Mouse (Mus musculus) midbrain, embryonic 15.5 days (tissue): ENCODE results near the gene Npy4r. TPM values are rescaled to one million over a fixed set of nuclear protein-coding genes. Genes with fewer than 3 reads are reported as not detected.

Experiments
- ATAC-seq: fragments of 200-750 bp; cut with Nextera tagmentation; replicated peaks from 2 replicates; pipeline ENCODE4 v1.8.0; 2017; ENCODE audit warnings: moderate TSS enrichment
- H3K27ac ChIP-seq: fragments of 300-500 bp; sonication (generic); 2 replicates; pipeline ENCODE4 v1.5.1; 2015; ENCODE audit warnings: mild to moderate bottlenecking, inconsistent platforms
- H3K27me3 ChIP-seq: fragments of 300-500 bp; sonication (generic); replicated peaks from 2 replicates; pipeline ENCODE4 v1.6.1; 2015; ENCODE audit warnings: inconsistent platforms
- H3K36me3 ChIP-seq: fragments of 300-500 bp; sonication (generic); replicated peaks from 2 replicates; pipeline ENCODE4 v1.6.1; 2015; ENCODE audit warnings: inconsistent platforms
- H3K4me1 ChIP-seq: fragments of 300-500 bp; sonication (generic); 2 replicates; pipeline ENCODE4 v1.6.1; 2015; ENCODE audit warnings: inconsistent platforms
- H3K4me2 ChIP-seq: fragments of 300-500 bp; sonication (generic); 2 replicates; pipeline ENCODE4 v1.6.1; 2015; ENCODE audit warnings: inconsistent platforms, mild to moderate bottlenecking, moderate library complexity
- H3K4me3 ChIP-seq: fragments of 300-500 bp; sonication (generic); 2 replicates; pipeline ENCODE4 v1.5.1; 2015; ENCODE audit warnings: mild to moderate bottlenecking, inconsistent platforms
- H3K9ac ChIP-seq: fragments of 300-500 bp; sonication (generic); 2 replicates; pipeline ENCODE4 v1.6.1; 2015; ENCODE audit warnings: mild to moderate bottlenecking, inconsistent platforms
- H3K9me3 ChIP-seq: fragments of 300-500 bp; sonication (generic); 2 replicates; pipeline ENCODE4 v1.6.1; 2016; ENCODE audit warnings: inconsistent platforms
- WGBS: fragments of 180-500 bp; shearing (Covaris S2); methylation state at CpG from one replicate; pipeline ENCODE4 v1.1.7; 2015; ENCODE audit warnings: mixed read lengths; 5-methylcytosine and 5-hydroxymethylcytosine counted together
- polyA plus RNA-seq: library from polyadenylated mRNA; unstranded; fragments of >200 nt; fragmentation: Nextera tagmentation; extraction: Ambion mirVana; gene quantifications from 2 replicates; pipeline ENCODE4 v1.2.1, GENCODE M21; 2015

Npy4r gene
- polyA plus RNA-seq, 1 experiment from 2014 or later = 0.17 TPM

DNA sequence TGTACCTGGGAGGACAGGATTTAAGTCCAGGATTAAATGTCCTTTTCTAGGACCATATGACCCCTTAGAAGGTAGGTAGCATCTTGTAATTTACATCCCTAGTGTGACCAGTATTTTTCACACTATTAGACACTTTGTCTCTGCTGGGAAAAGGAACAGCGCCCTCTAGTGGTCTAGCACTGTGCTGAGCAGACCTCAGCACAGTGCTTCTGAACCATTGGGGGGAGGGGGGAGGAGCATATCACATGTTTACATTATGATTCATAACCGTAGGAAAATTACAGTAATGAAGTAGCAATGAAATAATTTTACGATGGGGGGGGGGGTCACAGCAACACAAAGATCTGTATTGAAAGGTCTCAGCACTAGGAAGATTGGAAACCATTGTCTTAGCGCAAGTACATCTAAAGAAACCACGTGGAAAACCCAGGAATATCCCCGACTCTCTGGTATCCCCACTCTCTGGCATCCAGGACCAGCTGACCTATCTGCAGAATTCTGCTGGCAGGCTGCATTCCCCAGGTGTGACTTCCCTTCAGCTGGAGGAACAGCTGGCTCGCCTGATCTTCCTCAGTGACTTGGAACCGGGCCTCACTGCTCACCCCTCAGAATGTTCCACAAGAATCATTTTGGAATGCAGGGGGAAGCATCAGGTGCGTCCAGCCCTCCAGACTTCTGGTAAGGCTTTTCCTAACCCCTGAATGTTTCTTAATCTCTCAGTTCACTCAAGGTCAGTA is 2.5 kb upstream of the Npy4r start:
- no peaks in the 10 kb centered on the region; the same call in 1 of the 2 replicates for H3K27me3 ChIP-seq
- no peaks in the 10 kb centered on the region for H3K36me3 ChIP-seq
- 60% methylated on average over 9 of the region's 9 CpGs for WGBS
- ATAC-seq = peak; percentile 80; the same call in 1 of the 2 replicates
- no peaks in the 10 kb centered on the region for H3K9me3 ChIP-seq
- no peak overlapping the region for H3K4me2 ChIP-seq
- H3K27ac ChIP-seq = no peak overlapping the region
- no peak overlapping the region for H3K9ac ChIP-seq
- no peak overlapping the region for H3K4me3 ChIP-seq
- no peaks in the 10 kb centered on the region for H3K4me1 ChIP-seq

DNA sequence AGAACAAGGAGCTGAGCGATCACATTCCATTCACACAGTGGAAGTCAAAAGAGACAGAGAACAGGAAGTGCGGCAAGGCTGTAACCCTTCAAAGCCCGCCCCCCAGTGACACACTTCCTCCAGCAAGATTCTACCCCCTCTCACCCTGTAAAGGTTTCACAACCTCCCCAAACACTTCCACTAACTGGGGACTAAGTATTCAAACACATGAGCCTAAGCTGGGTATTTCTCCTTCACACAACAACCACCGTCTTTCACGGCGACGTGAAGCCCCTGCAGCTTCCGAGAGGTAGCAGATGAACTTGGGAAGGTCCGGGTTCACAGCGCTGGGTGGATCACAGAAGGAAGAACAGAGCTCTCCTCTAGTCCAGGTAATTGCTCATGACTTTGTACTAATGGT is 9.4 kb downstream of the Npy4r start:
- H3K9ac ChIP-seq = no peak overlapping the region
- no peak overlapping the region for H3K4me2 ChIP-seq
- no peaks in the 10 kb centered on the region for H3K4me1 ChIP-seq
- no peaks in the 10 kb centered on the region for H3K27me3 ChIP-seq
- no peak overlapping the region for H3K27ac ChIP-seq
- no peak overlapping the region for H3K4me3 ChIP-seq
- WGBS = 92% methylated on average over 10 of the region's 10 CpGs
- no peak for ATAC-seq
- no peaks in the 10 kb centered on the region for H3K36me3 ChIP-seq
- no peaks in the 10 kb centered on the region for H3K9me3 ChIP-seq

DNA sequence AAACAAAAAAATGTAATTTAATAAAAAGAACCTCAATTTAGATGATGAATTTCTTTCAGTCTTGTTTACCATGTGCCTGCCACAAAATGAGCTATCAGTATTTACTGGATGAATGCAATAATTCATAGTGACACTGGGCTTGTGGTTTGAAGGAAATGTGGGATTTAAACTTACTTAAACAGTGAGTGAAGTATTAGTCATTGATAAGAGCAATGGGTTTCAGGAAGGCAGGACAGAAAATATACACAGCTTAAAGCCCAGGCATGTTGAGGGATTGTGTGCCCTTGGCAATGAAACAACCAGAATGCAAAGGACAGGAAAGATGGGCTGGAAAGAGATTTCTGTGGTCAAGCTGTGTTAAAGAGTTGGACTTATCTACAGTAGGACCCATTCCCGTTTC is 10.0 kb downstream of the Npy4r start:
- 94% methylated on average over 1 of the region's 1 CpGs for WGBS
- H3K9me3 ChIP-seq = no peaks in the 10 kb centered on the region
- no peak overlapping the region for H3K4me2 ChIP-seq
- no peak overlapping the region for H3K9ac ChIP-seq
- no peaks in the 10 kb centered on the region for H3K4me1 ChIP-seq
- no peak for ATAC-seq
- H3K27ac ChIP-seq = no peak overlapping the region
- H3K36me3 ChIP-seq = no peaks in the 10 kb centered on the region
- no peaks in the 10 kb centered on the region for H3K27me3 ChIP-seq
- no peak overlapping the region for H3K4me3 ChIP-seq

DNA sequence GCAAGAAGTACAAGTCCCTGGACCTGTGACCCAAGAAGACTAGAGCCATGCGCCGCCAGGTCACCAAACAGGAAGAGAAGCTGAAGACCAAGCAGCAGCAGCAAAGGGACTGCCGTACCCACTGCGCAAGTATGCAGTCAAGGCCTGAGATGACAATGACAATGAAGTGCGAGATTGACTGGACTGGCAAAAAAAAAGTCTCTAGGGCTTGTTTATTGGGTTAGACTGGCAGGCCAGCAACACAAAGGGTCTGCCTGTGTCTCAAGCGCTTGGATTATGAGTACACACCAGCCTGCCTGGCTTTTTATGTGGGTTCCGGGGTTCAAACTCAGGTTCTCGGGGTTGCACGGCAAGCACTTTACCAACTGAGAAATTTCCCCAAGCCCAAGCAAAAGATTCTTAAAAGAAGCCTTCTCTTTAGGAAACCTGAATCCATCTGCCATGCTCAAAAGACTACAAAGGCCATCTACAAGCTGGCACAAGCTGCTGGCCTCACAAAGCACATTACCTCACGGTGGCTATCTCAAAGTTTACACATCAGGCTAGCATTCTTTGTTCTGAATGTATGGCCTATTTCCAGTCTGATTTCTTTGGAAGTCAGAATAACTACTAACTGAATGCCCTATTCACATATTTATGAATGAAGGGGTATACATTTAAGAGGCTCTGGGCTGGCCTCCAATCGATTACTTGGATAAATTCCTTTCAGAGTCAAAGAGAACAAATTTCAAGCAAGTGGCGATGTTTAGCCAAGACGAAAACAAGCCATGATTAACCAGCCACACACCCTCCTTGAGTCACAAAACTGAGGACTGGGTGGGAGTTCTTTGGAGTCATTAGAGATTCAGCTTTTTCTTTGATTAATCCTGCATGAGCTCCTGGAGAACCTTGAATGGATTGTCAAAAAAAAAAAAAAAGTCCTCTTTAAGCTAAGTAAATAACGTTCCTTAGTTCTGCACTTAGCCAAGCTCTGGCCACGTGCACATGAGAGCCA is 12.3 kb downstream of the Npy4r start:
- 67% methylated on average over 15 of the region's 15 CpGs for WGBS
- Histone ChIP-seq H3K27me3 (no peaks in the 10 kb centered on the region), H3K4me1 (no peaks in the 10 kb centered on the region), H3K27ac (no peak overlapping the region), H3K4me2 (no peak overlapping the region), H3K4me3 (no peak overlapping the region), H3K36me3 (no peaks in the 10 kb centered on the region), H3K9me3 (no peaks in the 10 kb centered on the region), H3K9ac (no peak overlapping the region)
- ATAC-seq = no peak

DNA sequence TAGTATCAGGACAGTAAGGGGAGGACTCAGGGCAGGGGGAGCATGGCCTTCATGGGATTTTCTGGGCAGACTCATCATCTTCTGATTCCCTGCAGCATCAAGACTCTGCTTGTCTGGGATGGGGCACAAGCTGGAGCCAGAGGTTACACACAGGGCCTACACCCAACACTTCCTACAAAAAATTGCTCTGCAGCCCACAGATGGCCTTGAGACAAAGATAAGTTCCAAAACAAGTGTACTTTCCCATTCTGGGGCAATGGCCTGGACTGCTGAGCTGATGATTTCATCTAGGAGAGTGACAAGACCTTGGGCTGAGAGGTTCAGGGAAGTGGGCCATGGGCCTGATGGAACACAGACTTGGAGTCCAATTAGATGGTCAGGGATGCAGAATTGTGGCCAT is 16.9 kb downstream of the Npy4r start:
- ATAC-seq = no peak
- Histone ChIP-seq H3K9me3 (no peaks in the 10 kb centered on the region), H3K27me3 (no peaks in the 10 kb centered on the region), H3K4me3 (no peak overlapping the region), H3K4me2 (no peak overlapping the region), H3K9ac (no peak overlapping the region), H3K36me3 (no peaks in the 10 kb centered on the region), H3K4me1 (no peaks in the 10 kb centered on the region), H3K27ac (no peak overlapping the region)

DNA sequence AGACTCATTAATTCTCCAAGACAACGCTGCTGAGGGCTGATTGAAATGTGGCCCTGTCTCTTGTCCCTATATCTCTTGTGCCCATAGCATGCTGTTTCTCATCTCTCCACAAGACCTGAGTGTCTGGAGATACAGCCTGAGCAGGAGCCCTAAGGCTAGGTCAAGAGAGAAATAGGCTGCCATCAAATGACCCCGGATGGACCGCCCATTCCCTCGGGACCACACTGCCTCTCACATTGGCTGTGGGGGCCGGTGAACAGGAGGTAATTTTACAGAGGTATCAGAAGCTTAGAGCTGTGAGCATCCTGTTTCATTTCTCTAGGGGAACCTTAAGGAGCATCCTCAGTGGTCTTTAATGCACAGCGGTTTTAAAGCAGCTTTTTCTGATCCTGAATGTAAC is 21.1 kb downstream of the Npy4r start:
- Histone ChIP-seq H3K4me3 (no peak overlapping the region), H3K27ac (no peak overlapping the region), H3K9me3 (no peaks in the 10 kb centered on the region), H3K27me3 (no peaks in the 10 kb centered on the region), H3K36me3 (no peaks in the 10 kb centered on the region), H3K4me2 (no peak overlapping the region), H3K4me1 (no peaks in the 10 kb centered on the region), H3K9ac (no peak overlapping the region)
- ATAC-seq = no peak
- WGBS = 67% methylated on average over 6 of the region's 6 CpGs

DNA sequence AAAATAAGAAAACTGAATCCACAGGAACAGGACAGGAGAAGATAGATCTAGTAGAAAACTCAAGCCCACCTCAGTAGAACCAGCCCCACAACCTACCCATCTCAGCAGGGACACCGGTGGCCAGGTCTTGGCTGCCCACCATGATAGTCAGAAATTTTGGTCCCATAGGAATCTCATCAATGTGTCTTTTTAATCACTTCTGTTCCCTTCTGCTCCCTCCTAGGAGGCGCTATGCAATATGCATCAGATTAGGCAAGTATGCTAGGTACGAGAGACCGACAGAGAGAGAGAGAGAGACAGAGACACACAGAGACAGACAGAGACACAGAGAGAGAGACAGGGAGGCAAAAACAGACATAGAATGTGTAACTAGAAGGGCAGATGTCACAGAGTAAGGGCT is 30.6 kb downstream of the Npy4r start:
- WGBS = 94% methylated on average over 4 of the region's 4 CpGs
- ATAC-seq = no peak
- H3K27me3 ChIP-seq = no peaks in the 10 kb centered on the region

DNA sequence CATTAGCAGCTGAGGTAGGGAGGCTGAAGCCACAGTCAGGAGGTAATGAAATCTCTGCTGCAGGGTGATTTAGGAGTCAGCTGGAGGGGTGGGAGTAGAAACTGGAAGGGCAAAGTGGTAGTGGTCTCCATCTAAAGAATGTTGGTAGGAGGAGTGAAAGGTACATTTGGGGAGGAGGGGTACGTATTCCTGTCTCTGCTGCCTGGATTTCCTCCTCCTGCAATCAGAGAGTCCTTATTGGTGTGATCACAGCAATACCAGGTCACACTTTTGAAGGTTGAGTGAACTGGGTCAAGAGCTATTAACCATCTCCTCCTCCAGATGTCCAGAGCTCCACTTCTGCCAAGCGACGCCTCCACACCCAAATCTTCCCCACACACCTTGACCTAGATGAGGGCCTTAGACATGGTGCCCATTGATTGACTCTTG is 31.4 kb downstream of the Npy4r start:
- Histone ChIP-seq H3K36me3 (no peaks in the 10 kb centered on the region), H3K4me3 (no peak overlapping the region), H3K4me1 (no peaks in the 10 kb centered on the region), H3K9me3 (no peaks in the 10 kb centered on the region), H3K4me2 (no peak overlapping the region), H3K27ac (no peak overlapping the region), H3K27me3 (no peaks in the 10 kb centered on the region), H3K9ac (no peak overlapping the region)
- 90% methylated on average over 3 of the region's 3 CpGs for WGBS
- no peak for ATAC-seq

More for the DNA sequence above, 30.6 kb downstream of the Npy4r start:
- H3K9me3 ChIP-seq = no peaks in the 10 kb centered on the region
- no peak overlapping the region for H3K9ac ChIP-seq
- no peaks in the 10 kb centered on the region for H3K4me1 ChIP-seq
- H3K4me2 ChIP-seq = no peak overlapping the region
- no peaks in the 10 kb centered on the region for H3K36me3 ChIP-seq
- no peak overlapping the region for H3K27ac ChIP-seq
- no peak overlapping the region for H3K4me3 ChIP-seq

DNA sequence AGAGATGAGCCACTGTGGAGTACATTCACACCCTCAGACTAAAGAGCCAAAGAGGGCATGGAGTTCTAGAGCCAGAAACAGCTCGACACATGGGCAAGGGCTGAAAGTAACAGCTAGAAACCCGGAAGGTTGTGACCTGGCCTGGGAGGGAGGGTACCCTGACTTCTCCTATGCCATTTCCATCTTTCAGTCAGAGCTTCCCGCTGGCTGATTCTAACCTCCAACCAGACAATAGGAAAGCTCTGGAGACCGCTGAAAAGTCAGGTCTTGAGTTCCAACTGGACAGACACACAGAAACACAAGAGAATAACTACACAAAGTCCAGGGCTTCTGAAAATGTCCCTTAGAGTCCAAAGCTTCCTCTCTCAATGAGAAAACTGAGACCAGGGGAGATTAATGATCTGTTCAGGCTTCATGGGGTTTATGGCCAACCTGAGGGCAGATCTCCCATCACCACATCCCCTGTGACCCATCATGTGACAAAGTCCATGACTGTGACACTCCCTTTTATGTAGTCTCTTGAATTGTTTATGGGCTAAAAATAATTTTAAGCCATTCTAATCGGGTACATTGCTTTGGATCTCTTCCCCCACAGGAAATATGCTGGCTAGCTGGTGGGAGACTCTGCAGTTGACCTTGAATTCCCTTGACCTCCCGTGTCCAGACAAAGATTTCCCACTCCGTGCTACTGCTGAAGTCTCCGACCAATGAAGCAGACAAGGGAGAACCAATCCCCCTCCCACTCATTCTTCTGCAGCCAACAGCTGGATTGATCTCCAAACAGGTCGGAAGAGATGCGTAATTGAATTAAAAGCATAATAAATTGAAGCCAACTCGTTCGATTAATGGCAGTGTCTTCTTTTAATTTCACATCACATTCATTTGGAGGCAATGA is 32.0 kb downstream of the Npy4r start:
- H3K27me3 ChIP-seq = no peaks in the 10 kb centered on the region
- no peaks in the 10 kb centered on the region for H3K36me3 ChIP-seq
- ATAC-seq = no peak
- no peak overlapping the region for H3K4me2 ChIP-seq
- 87% methylated on average over 12 of the region's 12 CpGs for WGBS
- no peak overlapping the region for H3K9ac ChIP-seq
- H3K27ac ChIP-seq = no peak overlapping the region
- no peak overlapping the region for H3K4me3 ChIP-seq
- no peaks in the 10 kb centered on the region for H3K4me1 ChIP-seq
- H3K9me3 ChIP-seq = no peaks in the 10 kb centered on the region

DNA sequence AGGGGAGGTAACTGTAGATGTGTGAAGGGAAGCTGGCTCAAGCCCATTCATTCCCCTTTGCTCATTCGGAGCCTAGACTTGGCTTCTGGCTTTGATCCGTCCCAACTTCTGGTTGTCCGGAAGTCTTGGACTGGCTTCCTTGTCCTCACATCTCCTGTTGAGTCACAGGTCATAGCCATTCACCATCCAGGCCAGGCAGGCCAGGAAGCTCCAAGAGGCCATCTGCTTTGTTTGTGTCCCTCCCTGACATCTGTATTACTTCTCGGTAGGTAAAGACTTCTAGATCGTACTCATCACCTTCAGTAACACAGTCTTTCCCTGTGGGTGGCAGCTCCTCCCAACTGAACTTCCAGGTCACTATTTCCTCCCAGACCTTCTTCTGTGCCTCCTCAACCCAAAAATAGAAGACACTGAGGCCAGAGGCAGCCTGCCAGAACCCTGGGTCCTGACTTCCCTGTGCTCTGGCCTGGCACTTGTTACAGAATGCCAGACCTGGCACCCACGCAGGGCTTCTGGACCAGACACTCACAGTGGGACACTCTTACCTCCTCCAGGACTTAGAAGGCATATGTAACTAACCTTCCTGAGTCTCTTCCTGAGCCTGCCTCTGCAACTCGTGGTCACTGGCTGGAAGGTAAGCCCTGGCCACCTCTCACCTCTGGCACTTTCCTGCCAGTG is 33.1 kb downstream of the Npy4r start:
- no peaks in the 10 kb centered on the region for H3K4me1 ChIP-seq
- no peaks in the 10 kb centered on the region for H3K9me3 ChIP-seq
- H3K36me3 ChIP-seq = no peaks in the 10 kb centered on the region
- no peak overlapping the region for H3K9ac ChIP-seq
- H3K4me3 ChIP-seq = no peak overlapping the region
- no peak overlapping the region for H3K27ac ChIP-seq
- no peak overlapping the region for H3K4me2 ChIP-seq
- H3K27me3 ChIP-seq = no peaks in the 10 kb centered on the region
- no peak for ATAC-seq
- 87% methylated on average over 7 of the region's 7 CpGs for WGBS

DNA sequence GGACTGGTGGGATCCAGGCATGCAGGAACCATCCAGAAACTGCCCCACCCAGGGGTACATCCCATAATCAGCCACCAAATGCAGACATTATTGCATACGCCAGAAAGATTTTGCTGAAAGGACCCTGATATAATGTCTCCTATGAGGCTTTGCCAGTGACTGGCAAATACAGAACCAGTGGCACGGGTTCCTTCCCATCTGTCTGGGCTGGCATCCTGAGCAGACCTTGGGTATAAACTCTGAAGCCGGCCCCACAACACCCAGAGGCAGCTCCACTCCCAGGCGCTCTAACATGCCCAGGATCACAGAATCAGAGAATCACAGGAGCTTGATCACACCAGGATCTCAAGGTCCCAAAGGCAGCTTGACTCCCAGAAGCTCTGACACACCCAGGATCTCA is 38.0 kb downstream of the Npy4r start:
- Histone ChIP-seq H3K27ac (no peak overlapping the region), H3K9ac (no peak overlapping the region), H3K4me1 (no peaks in the 10 kb centered on the region), H3K36me3 (no peaks in the 10 kb centered on the region), H3K9me3 (no peaks in the 10 kb centered on the region), H3K27me3 (no peaks in the 10 kb centered on the region), H3K4me3 (no peak overlapping the region), H3K4me2 (no peak overlapping the region)
- 94% methylated on average over 4 of the region's 4 CpGs for WGBS
- ATAC-seq = no peak
